Mouse (Mus musculus): ENCODE measurements at regions not wholly inside any gene's neighbourhood (a gene's known extent, or its start where the extent isn't known, plus 50 kb on each side); places are given as distances from the start of the nearest gene placed in this dataset.

GRCm38 (mm10) chr14:19665756-19666155 lies 63.4 kb upstream of the Gm5458 start:
- H3K27ac ChIP-seq (ENCODE audit: insufficient read depth, low read depth, low read length, poor library complexity, severe bottlenecking): no peak overlapping the region
- no peak overlapping the region for H3K4me3 ChIP-seq (ENCODE audit: insufficient read depth in 1 of 2, low read depth in 1 of 2, low read length in 2 of 2, poor library complexity in 1 of 2, severe bottlenecking in 1 of 2)
- H3K36me3 ChIP-seq (ENCODE audit: control insufficient read depth, insufficient read depth, low read length, poor library complexity, severe bottlenecking): no peaks in the 10 kb centered on the region
- no peaks in the 10 kb centered on the region for H3K4me1 ChIP-seq (ENCODE audit: control insufficient read depth in 2 of 2, insufficient read depth in 2 of 2, low read length in 2 of 2, poor library complexity in 1 of 2)
- TF ChIP-seq ZNF384 (IDR thresholded peaks at IDR 0.05; ENCODE audit: low read depth, low read length) (no peak), ZC3H11A (IDR thresholded peaks at IDR 0.05; ENCODE audit: borderline replicate concordance, low read depth, low read length) (no peak), HCFC1 (IDR thresholded peaks at IDR 0.05; ENCODE audit: borderline replicate concordance, insufficient read depth, low read length) (no peak), CHD2 (IDR thresholded peaks at IDR 0.05; ENCODE audit: low read depth, low read length) (no peak), MAFK (IDR thresholded peaks at IDR 0.05; ENCODE audit: insufficient read depth, low read depth, low read length) (no peak)
- in situ Hi-C loops (cut with MboI; ENCODE audit: low sequenced_read_pairs in 2 of 2, unreplicated experiment in 2 of 2): loop anchor here in 1 of 2 experiments (25.0 kb wide), 1 partner anchor 97 kb away; the partner anchor contains the start of gene Nid2
- no peak overlapping the region for H3K9ac ChIP-seq (ENCODE audit: insufficient read depth, low read depth, low read length, poor library complexity, severe bottlenecking)
- no peaks in the 10 kb centered on the region for H3K9me3 ChIP-seq (ENCODE audit: control insufficient read depth, insufficient read depth, low read depth, low read length)
- no peak for DNase-seq (ENCODE audit: low read depth, low spot score)

- TF ChIP-seq ZNF384 (IDR thresholded peaks at IDR 0.05; ENCODE audit: low read depth, low read length): no peak
- no peak overlapping the region for H3K27ac ChIP-seq (ENCODE audit: insufficient read depth, low read depth, low read length, poor library complexity, severe bottlenecking)
- H3K4me1 ChIP-seq (ENCODE audit: control insufficient read depth in 2 of 2, insufficient read depth in 2 of 2, low read length in 2 of 2, poor library complexity in 1 of 2): no peaks in the 10 kb centered on the region
- no peak for DNase-seq (ENCODE audit: low read depth, low spot score)
- no peaks in the 10 kb centered on the region for H3K36me3 ChIP-seq (ENCODE audit: control insufficient read depth, insufficient read depth, low read length, poor library complexity, severe bottlenecking)
- in situ Hi-C loops (cut with MboI; ENCODE audit: low sequenced_read_pairs in 2 of 2, unreplicated experiment in 2 of 2): loop anchor here in 1 of 2 experiments (25.0 kb wide), 1 partner anchor 88 kb away; the partner anchor contains the start of gene Nid2
- H3K9me3 ChIP-seq (ENCODE audit: control insufficient read depth, insufficient read depth, low read depth, low read length): no peaks in the 10 kb centered on the region
- H3K4me3 ChIP-seq (ENCODE audit: insufficient read depth in 1 of 2, low read depth in 1 of 2, low read length in 2 of 2, poor library complexity in 1 of 2, severe bottlenecking in 1 of 2): no peak overlapping the region
- no peak overlapping the region for H3K9ac ChIP-seq (ENCODE audit: insufficient read depth, low read depth, low read length, poor library complexity, severe bottlenecking)
Measured at GRCm38 (mm10) chr14:19674046-19674445, 71.7 kb upstream of the Gm5458 start.

- Histone ChIP-seq H3K36me3 (ENCODE audit: control insufficient read depth, insufficient read depth, low read length, poor library complexity, severe bottlenecking) (no peaks in the 10 kb centered on the region), H3K9me3 (ENCODE audit: control insufficient read depth, insufficient read depth, low read depth, low read length) (no peaks in the 10 kb centered on the region), H3K9ac (ENCODE audit: insufficient read depth, low read depth, low read length, poor library complexity, severe bottlenecking) (no peak overlapping the region), H3K4me1 (ENCODE audit: control insufficient read depth in 2 of 2, insufficient read depth in 2 of 2, low read length in 2 of 2, poor library complexity in 1 of 2) (no peaks in the 10 kb centered on the region), H3K27ac (ENCODE audit: insufficient read depth, low read depth, low read length, poor library complexity, severe bottlenecking) (no peak overlapping the region), H3K4me3 (ENCODE audit: insufficient read depth in 1 of 2, low read depth in 1 of 2, low read length in 2 of 2, poor library complexity in 1 of 2, severe bottlenecking in 1 of 2) (no peak overlapping the region)
- DNase-seq (ENCODE audit: low read depth, low spot score): no peak
- TF ChIP-seq CHD2 (IDR thresholded peaks at IDR 0.05; ENCODE audit: low read depth, low read length): no peak
- TF ChIP-seq ZNF384 (IDR thresholded peaks at IDR 0.05; ENCODE audit: low read depth, low read length): no peak
- TF ChIP-seq HCFC1 (IDR thresholded peaks at IDR 0.05; ENCODE audit: borderline replicate concordance, insufficient read depth, low read length): no peak
- no peak for TF ChIP-seq MAFK (IDR thresholded peaks at IDR 0.05; ENCODE audit: insufficient read depth, low read depth, low read length)
- no peak for TF ChIP-seq ZC3H11A (IDR thresholded peaks at IDR 0.05; ENCODE audit: borderline replicate concordance, low read depth, low read length)
- in situ Hi-C loops (cut with MboI; ENCODE audit: low sequenced_read_pairs in 2 of 2, unreplicated experiment in 2 of 2): loop anchor here in 1 of 2 experiments (5.0 to 25.0 kb wide), 3 partner anchors 41 to 574 kb away; partner anchors contain the start of gene Kcnk16
Measured at GRCm38 (mm10) chr14:19688426-19688825, 62.6 kb upstream of the Nid2 start.

- H3K9ac ChIP-seq (ENCODE audit: insufficient read depth, low read depth, low read length, poor library complexity, severe bottlenecking): no peak overlapping the region
- no peak for DNase-seq (ENCODE audit: low read depth, low spot score)
- in situ Hi-C loops (cut with MboI; ENCODE audit: low sequenced_read_pairs in 2 of 2, unreplicated experiment in 2 of 2): loop anchor here in 1 of 2 experiments (25.0 kb wide), 1 partner anchor 569 kb away; the partner anchor contains the start of gene Kcnk16
Measured at GRCm38 (mm10) chr14:19693606-19694005, 57.5 kb upstream of the Nid2 start.

GRCm38 (mm10) chr14:19694289-19694688 lies 56.8 kb upstream of the Nid2 start:
- no peaks in the 10 kb centered on the region for H3K9me3 ChIP-seq (ENCODE audit: control insufficient read depth, insufficient read depth, low read depth, low read length)
- no peak overlapping the region for H3K27ac ChIP-seq (ENCODE audit: insufficient read depth, low read depth, low read length, poor library complexity, severe bottlenecking)
- no peak overlapping the region for H3K4me3 ChIP-seq (ENCODE audit: insufficient read depth in 1 of 2, low read depth in 1 of 2, low read length in 2 of 2, poor library complexity in 1 of 2, severe bottlenecking in 1 of 2)
- H3K4me1 ChIP-seq (ENCODE audit: control insufficient read depth in 2 of 2, insufficient read depth in 2 of 2, low read length in 2 of 2, poor library complexity in 1 of 2): no peaks in the 10 kb centered on the region
- TF ChIP-seq CHD2 (IDR thresholded peaks at IDR 0.05; ENCODE audit: low read depth, low read length) (no peak), MAFK (IDR thresholded peaks at IDR 0.05; ENCODE audit: insufficient read depth, low read depth, low read length) (no peak), ZNF384 (IDR thresholded peaks at IDR 0.05; ENCODE audit: low read depth, low read length) (no peak), HCFC1 (IDR thresholded peaks at IDR 0.05; ENCODE audit: borderline replicate concordance, insufficient read depth, low read length) (no peak), ZC3H11A (IDR thresholded peaks at IDR 0.05; ENCODE audit: borderline replicate concordance, low read depth, low read length) (no peak)
- no peak overlapping the region for H3K9ac ChIP-seq (ENCODE audit: insufficient read depth, low read depth, low read length, poor library complexity, severe bottlenecking)
- in situ Hi-C loops (cut with MboI; ENCODE audit: low sequenced_read_pairs in 2 of 2, unreplicated experiment in 2 of 2): loop anchor here in 1 of 2 experiments (25.0 kb wide), 1 partner anchor 568 kb away; the partner anchor contains the start of gene Kcnk16
- no peaks in the 10 kb centered on the region for H3K36me3 ChIP-seq (ENCODE audit: control insufficient read depth, insufficient read depth, low read length, poor library complexity, severe bottlenecking)
- no peak for DNase-seq (ENCODE audit: low read depth, low spot score)

More at GRCm38 (mm10) chr14:19693606-19694005, 57.5 kb upstream of the Nid2 start:
- Histone ChIP-seq H3K27ac (ENCODE audit: insufficient read depth, low read depth, low read length, poor library complexity, severe bottlenecking) (no peak overlapping the region), H3K4me3 (ENCODE audit: insufficient read depth in 1 of 2, low read depth in 1 of 2, low read length in 2 of 2, poor library complexity in 1 of 2, severe bottlenecking in 1 of 2) (no peak overlapping the region), H3K4me1 (ENCODE audit: control insufficient read depth in 2 of 2, insufficient read depth in 2 of 2, low read length in 2 of 2, poor library complexity in 1 of 2) (no peaks in the 10 kb centered on the region), H3K9me3 (ENCODE audit: control insufficient read depth, insufficient read depth, low read depth, low read length) (no peaks in the 10 kb centered on the region), H3K36me3 (ENCODE audit: control insufficient read depth, insufficient read depth, low read length, poor library complexity, severe bottlenecking) (no peaks in the 10 kb centered on the region)
- TF ChIP-seq CHD2 (IDR thresholded peaks at IDR 0.05; ENCODE audit: low read depth, low read length) (no peak), HCFC1 (IDR thresholded peaks at IDR 0.05; ENCODE audit: borderline replicate concordance, insufficient read depth, low read length) (no peak), ZC3H11A (IDR thresholded peaks at IDR 0.05; ENCODE audit: borderline replicate concordance, low read depth, low read length) (no peak), MAFK (IDR thresholded peaks at IDR 0.05; ENCODE audit: insufficient read depth, low read depth, low read length) (no peak), ZNF384 (IDR thresholded peaks at IDR 0.05; ENCODE audit: low read depth, low read length) (no peak)
